Mouse (Mus musculus) kidney, postnatal 10 days (tissue): ENCODE measurements around the gene Nupl1.

Source experiments
- DNase-seq: peaks from one replicate; pipeline ENCODE4 v3.0.0; 2021; ENCODE audit warnings: mixed read lengths

Nupl1 gene

GRCm38 (mm10) chr14:60143234-60143633 lies 108.0 kb downstream of the Nupl1 start:
- no peak for DNase-seq

- DNase-seq, result no peak
Measured at GRCm38 (mm10) chr14:60138339-60138738, 112.9 kb downstream of the Nupl1 start.

- DNase-seq, result no peak
Measured at GRCm38 (mm10) chr14:60137812-60138211, 113.4 kb downstream of the Nupl1 start.

GRCm38 (mm10) chr14:60135801-60136200 lies 115.4 kb downstream of the Nupl1 start:
- DNase-seq, result no peak

- DNase-seq, result no peak
Measured at GRCm38 (mm10) chr14:60134720-60135119, 116.5 kb downstream of the Nupl1 start.
